Mouse (Mus musculus) 3134 (cell line): ENCODE data around the gene Zgrf1.
A peak's percentile ranks its signal among the peaks of the same experiment; 100 is the strongest.

Source experiments
- DNase-seq: peaks from one replicate; pipeline ENCODE4 v3.0.0-alpha.2; 2011; ENCODE audit warnings: low spot score; ENCODE audit not compliant: insufficient read length; ENCODE audit errors: extremely low read depth

Gene Zgrf1

GRCm38 (mm10) chr3:127552973-127553719, at the start of gene Zgrf1, which contains the start of gene Larp7:
TSS of gene Zgrf1 (plus strand) at chr3:127553489.
TSS of gene Larp7 (minus strand) at chr3:127553349.
- peak; percentile 99 for DNase-seq

DNA sequence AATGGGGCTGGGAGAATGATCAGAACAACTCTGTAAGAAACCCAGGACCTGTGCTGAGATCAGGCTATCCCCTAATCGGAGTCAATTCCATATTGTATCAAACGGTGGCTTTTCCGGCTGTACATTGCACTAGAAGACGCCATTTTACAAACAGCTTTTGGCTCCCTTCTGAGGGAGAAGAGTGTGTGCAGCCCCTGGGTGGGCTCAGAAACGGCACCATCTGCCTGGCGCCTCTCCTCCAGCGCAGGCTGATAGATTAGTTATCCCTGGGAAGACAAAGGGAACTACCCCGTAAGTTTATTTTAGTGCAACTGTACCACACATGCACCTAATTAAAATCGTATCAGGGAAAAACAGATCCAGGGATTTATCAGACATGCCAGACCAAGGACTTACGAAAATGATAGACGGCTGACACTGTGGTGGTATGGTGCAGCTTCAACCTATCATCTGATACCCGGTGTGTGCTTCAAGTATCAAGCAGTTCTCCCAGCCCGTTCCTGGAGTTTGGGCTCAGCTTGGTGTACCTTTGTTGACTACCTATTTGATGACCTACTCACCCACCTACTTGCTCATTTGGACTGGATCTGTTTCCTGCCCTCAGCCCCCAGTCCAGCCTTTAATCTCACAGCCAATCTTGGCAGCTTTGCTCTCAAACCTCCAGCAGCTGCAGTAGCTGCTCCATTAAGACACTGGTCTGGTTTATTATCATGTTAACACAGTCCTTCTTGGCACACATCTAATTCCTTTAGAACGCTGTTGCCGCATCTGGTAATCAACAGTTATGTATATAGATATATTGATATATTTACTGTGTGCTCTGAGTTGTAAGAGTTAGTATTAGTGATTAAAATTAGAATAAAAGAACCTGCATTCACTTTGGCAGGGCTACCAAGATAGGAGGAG, 45.2 kb upstream of the Zgrf1 start:
- no peak for DNase-seq

DNA sequence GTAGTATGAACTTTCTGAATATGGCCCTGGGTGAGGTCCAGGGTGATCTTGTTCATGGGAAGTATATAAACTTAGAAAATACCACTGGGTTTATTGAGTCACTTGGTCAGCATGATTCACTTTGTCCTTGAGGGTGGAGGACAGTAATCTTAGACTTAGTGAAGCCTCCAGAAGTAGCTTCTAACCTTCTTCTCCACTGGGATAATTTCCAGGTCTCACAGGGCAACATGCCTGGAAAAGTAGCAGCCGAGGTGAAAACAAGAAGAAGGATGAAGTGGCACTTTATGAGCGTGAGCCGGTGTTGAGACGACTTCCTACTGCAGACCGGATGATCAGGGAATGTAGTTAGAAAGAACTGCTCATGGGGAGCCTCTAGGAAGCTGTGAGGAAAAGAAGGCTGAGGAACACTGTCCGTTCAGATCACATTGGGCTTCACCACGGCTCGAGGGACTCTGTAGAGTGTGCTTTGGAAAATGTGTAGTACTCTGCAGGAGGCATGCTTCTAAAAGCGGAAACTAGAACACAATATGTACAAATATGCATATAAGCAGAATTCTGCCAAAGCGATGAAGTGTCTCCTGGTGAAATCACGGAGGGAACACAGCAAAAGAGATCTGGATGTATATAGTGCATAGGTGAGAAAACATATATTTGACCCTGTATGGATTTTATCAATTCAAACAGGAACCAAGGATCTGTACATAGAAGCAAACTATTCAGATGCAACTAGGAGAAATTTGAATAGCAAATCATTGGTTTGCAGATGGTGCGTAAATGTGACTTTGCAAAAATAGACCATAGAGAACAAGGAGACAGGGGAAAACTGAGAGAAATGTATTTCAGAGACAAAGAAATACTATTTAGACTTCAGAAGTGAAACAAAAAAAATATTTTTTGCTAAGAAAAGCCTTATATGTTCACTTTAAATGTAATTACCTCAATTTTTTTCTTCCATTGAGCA, 41.2 kb upstream of the Zgrf1 start:
- no peak for DNase-seq

DNA sequence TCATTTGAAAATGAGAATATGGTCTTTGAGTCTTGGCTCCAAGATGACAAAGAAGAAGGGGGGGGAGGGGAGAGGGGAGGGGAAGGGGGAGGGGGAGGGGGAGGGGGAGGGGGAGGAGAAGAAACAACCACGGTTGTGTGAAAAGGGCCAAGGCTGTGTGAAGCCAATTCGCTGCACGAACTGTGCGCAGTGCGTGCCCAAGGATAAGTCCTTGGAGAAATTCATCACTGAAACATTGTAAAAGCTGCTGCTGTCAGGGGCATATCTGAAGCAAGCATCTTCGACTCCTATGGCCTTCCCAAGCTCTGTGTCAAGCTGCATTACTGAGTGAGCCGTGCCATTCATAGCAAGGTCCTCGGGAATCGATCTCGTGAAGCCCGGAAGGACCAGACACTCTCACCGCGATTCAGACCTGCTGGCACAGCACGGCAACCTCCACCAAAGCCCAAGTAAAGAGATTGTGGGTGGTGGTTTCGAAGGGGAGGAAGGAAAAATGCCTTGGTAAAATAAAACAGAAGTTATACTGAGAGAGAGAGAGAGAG, 40.4 kb upstream of the Zgrf1 start:
- no peak for DNase-seq

- no peak for DNase-seq
Measured at GRCm38 (mm10) chr3:127513699-127514098, 39.6 kb upstream of the Zgrf1 start.

DNA sequence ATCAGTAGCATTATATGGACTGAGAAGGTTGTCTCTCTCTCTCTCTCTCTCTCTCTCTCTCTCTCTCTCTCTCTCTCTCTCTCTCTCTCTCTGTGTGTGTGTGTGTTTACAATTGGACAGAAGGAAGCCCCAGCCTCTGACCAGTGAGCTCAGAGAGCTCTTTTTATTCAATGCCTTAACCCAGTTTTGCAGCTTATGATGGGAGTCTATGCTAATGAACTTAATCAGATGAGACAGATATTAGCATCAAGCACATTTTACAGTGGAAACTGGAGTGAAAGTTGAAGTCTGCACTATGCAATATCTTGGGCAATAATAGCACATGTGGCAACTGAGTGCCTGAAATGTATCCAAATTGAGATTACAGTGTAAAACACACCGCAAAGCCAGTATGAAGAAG, 38.0 kb upstream of the Zgrf1 start:
- DNase-seq = no peak

DNA sequence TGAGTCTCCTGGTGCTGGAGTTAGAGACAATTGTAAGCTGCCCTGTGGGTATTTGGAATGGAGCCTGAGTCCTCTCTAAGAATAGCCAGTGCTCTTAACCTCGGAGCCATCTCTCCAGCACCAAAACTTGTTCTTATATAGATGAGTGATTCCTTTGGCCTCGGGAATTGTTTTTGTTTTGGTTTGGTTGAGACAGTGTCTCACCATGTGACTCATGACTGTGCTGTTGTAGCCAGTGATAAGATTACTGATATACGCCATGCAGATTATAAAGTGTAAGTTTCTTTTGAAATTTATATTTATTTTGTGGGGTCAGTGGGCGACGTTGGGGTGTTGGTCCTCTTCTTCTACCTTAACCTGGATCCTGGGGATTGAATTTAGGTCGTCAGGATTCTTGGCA, 33.0 kb upstream of the Zgrf1 start:
- no peak for DNase-seq

GRCm38 (mm10) chr3:127521156-127521555, 32.1 kb upstream of the Zgrf1 start:
- peak; percentile 57 for DNase-seq

GRCm38 (mm10) chr3:127525188-127525819, 28.0 kb upstream of the Zgrf1 start:
- no peak for DNase-seq

DNA sequence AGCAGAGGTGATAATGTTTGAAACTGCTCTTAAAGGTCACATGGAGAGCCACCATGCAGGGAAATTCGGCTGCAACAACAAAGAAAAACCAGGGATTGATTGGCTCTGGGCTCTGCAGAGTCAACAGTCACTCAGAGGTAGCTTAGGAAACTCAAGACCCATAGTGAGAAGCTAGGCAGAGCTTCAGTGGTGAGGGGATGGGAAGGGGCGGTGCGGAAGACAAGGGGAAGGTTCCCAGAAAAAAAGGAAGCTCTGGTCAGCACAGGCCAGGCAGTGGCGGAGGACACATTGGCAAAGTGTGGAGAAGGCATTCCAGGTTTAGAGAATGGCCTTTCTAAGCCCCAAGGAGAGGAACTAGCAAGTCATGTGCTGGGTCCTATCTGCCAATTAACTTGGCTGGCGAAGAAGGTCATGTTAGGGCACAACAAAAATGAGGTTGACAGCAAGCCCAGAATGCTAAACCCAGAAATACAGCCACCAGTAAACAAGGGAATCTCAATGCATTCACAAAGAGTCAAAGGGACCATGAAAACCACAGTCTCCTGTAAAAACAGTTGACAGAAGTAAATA, 25.7 kb upstream of the Zgrf1 start:
- DNase-seq = no peak

DNA sequence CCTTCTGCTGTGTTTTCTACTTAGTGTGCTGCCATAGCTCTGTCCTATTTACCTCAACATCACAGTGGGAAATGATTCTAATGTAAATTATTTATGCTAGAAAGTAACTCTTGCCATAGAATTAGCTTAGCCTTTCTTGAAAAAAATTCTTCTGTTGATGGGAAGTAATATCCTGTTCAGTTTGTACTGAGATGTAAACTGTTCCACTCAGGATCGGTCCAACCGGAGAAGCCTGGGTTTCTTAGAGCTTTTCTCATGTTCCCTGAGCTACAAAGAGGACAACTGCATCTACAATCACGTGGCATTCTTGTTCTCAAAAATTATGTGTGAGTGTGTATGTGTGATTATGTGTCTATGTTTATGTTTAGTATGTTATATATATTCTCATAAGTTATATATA, 24.1 kb upstream of the Zgrf1 start:
- DNase-seq = no peak

- no peak for DNase-seq
Measured at GRCm38 (mm10) chr3:127529824-127530223, 23.5 kb upstream of the Zgrf1 start.

DNA sequence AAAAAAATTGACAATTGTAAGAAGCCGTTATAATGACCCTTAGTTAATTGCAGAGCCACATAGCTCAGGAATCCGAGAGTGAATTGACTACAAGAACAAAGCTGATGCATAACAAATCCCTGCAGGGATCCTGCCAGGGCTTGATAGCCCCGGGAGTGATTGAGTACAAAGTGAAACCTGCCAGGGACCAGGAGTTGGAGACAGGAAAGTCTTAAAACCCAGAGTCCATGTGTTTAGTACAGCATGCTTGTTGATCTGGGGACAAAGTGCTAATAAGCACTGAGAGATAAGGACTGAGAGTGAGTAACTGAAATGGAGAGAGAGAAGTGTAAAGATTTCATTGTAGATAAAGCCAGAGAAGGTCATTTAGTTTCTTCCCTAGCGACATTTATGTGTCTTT, 23.0 kb upstream of the Zgrf1 start:
- no peak for DNase-seq

- DNase-seq = no peak
Measured at GRCm38 (mm10) chr3:127539193-127539592, 14.1 kb upstream of the Zgrf1 start.

DNA sequence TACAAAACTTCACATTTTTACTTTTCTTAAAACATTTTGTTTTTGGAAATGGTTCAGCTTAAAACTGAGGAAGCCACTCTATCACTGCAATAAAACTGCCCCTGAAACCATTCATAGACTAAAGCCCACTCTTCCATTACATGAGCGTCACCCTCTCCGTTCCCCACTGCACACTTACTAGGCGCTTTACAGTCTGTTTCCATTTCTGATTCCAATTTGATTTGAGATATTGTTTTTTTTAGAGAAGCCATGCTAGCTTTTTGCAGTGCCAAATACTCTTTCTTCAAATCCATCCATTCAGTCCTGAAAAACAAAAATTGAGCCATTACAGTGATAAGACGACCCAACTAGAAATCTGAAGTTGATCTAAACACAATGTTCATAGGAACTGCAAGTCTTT, 9.3 kb upstream of the Zgrf1 start:
- DNase-seq = no peak

DNA sequence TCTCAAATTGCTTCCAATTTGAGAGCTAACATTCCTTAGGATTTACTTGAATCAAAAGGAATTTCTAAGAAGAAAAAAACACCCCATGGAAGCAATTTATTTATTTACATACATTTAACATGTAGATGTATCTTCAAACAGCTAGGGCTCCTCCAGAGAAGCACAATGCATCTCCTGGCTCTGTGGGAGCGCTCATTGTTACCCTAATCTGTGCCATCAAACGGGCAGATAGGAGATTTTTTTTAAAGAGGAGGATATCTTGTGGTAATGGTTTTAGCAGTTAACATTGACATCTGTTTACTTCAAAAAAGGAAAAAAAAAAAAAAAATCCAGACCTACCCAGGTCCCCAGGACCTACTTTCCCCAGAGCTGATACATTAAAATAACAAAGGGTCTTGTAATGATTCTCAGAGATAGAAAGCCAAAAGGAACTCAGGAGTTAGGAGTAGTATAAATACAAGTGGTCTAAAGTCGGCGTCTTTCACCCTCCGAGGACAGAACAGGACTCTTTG, 8.6 kb upstream of the Zgrf1 start:
- no peak for DNase-seq

DNA sequence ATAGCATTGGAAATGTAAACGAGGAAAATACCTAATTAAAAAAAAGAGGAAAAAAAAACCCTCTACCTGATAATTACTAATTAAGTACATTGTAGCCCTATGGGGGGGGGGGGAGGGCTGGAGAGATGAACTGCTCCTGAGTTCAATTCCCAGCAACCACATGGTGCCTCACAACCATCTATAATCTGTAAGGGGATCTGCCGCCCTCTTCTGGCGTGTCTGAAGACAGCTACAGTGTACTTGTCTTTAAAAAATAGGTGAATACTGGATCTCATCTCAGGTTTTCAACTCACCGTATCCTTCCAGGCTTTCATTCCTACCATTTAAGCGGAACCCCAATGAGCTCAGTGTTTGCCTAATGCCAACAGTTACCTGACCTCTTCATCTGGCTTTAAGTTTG, 5.4 kb upstream of the Zgrf1 start:
- no peak for DNase-seq

GRCm38 (mm10) chr3:127552434-127552972, 786 bp upstream of the Zgrf1 start:
- no peak for DNase-seq

GRCm38 (mm10) chr3:127553720-127554043, 393 bp downstream of the Zgrf1 start:
- no peak for DNase-seq
